Mouse (Mus musculus) midbrain, embryonic 16.5 days (tissue): ENCODE data around the gene Zfand2b. TPM values are rescaled to one million over a fixed set of nuclear protein-coding genes. Genes with fewer than 3 reads are reported as not detected.
A peak's percentile ranks its signal among the peaks of the same experiment; 100 is the strongest.

Experiments used
- ATAC-seq: fragments of 200-750 bp; cut with Nextera tagmentation; 2 replicates; pipeline ENCODE4 v1.8.0; 2017; ENCODE audit warnings: moderate TSS enrichment
- H3K27ac ChIP-seq: fragments of 300-500 bp; sonication (generic); 2 replicates; pipeline ENCODE4 v1.5.1; 2014; ENCODE audit warnings: mild to moderate bottlenecking, low read length, mixed read lengths
- H3K27me3 ChIP-seq: fragments of 300-500 bp; sonication (generic); 2 replicates; pipeline ENCODE4 v1.6.1; 2014; ENCODE audit warnings: low read depth, low read length, mixed read lengths; ENCODE audit not compliant: control insufficient read depth, insufficient read depth
- H3K36me3 ChIP-seq: fragments of 300-500 bp; sonication (generic); 2 replicates; pipeline ENCODE4 v1.6.1; 2014; ENCODE audit warnings: mild to moderate bottlenecking, low read length, moderate library complexity, mixed read lengths; ENCODE audit not compliant: control insufficient read depth, insufficient read depth
- H3K4me1 ChIP-seq: fragments of 300-500 bp; sonication (generic); 2 replicates; pipeline ENCODE4 v1.6.1; 2014; ENCODE audit warnings: mild to moderate bottlenecking, low read length, mixed read lengths; ENCODE audit not compliant: control insufficient read depth, insufficient read depth
- H3K4me2 ChIP-seq: fragments of 300-500 bp; sonication (generic); 2 replicates; pipeline ENCODE4 v1.6.1; 2014; ENCODE audit warnings: mild to moderate bottlenecking, low read length, mixed read lengths
- H3K4me3 ChIP-seq: fragments of 300-500 bp; sonication (generic); 2 replicates; pipeline ENCODE4 v1.5.1; 2014; ENCODE audit warnings: low read depth, mild to moderate bottlenecking, low read length, moderate library complexity, mixed read lengths
- H3K9ac ChIP-seq: fragments of 300-500 bp; sonication (generic); 2 replicates; pipeline ENCODE4 v1.6.1; 2014; ENCODE audit warnings: low read depth, low read length, mixed read lengths
- H3K9me3 ChIP-seq: fragments of 300-500 bp; sonication (generic); replicated peaks from 2 replicates; pipeline ENCODE4 v1.6.1; 2014; ENCODE audit warnings: mild to moderate bottlenecking, low read length, mixed read lengths; ENCODE audit not compliant: control insufficient read depth, poor library complexity, severe bottlenecking
- WGBS: fragments of 180-500 bp; shearing (Covaris S2); extraction: QIAGEN DNeasy Blood & Tissue Kit; methylation state at CpG from one replicate; pipeline ENCODE4 v1.1.7; 2014; 5-methylcytosine and 5-hydroxymethylcytosine counted together
- polyA plus RNA-seq: library from polyadenylated mRNA; unstranded; fragments of >200 nt; fragmentation: Nextera tagmentation; extraction: Ambion mirVana; gene quantifications from 2 replicates; pipeline ENCODE4 v1.2.1, GENCODE M21; 2015

Zfand2b gene
- polyA plus RNA-seq, 1 experiment from 2014 or later, result 41.8 TPM

GRCm38 (mm10) chr1:75208967-75209678, 40.7 kb downstream of the Zfand2b start:
- Histone ChIP-seq H3K36me3 (peaks cover 4% of the 10 kb centered on the region), H3K4me1 (peaks cover 41% of the 10 kb centered on the region), H3K27me3 (no peaks in the 10 kb centered on the region), H3K4me3 (peak overlapping the region; percentile 24), H3K4me2 (peak overlapping the region; percentile 50), H3K27ac (no peak overlapping the region), H3K9me3 (no peaks in the 10 kb centered on the region), H3K9ac (peak overlapping the region; percentile 58)
- ATAC-seq, result no peak
- WGBS, result 13% methylated on average over 34 of the region's 34 CpGs

- peak within 1 kb of the TSS; percentile 9; the same call in 1 of the 2 replicates for H3K27ac ChIP-seq
- peak within 1 kb of the TSS; percentile 69 for H3K4me3 ChIP-seq
- peak within 1 kb of the TSS; percentile 85 for H3K9ac ChIP-seq
- no peaks in the 10 kb centered on the region for H3K9me3 ChIP-seq
- H3K36me3 ChIP-seq, result peaks cover 9% of the 10 kb centered on the region
- 6% methylated on average over 42 of the region's 42 CpGs for WGBS
- peaks cover 41% of the 10 kb centered on the region for H3K4me1 ChIP-seq
- peak; percentile 96 for ATAC-seq
- H3K4me2 ChIP-seq, result peak within 1 kb of the TSS; percentile 98
- no peaks in the 10 kb centered on the region for H3K27me3 ChIP-seq
Observed at GRCm38 (mm10) chr1:75210136-75211087, 42.0 kb downstream of the Zfand2b start, which contains the start of the genes Glb1l and Stk16. TSS of gene Glb1l (minus strand) at chr1:75210813. TSS of gene Stk16 (plus strand) at chr1:75210838.

- Histone ChIP-seq H3K27me3 (no peaks in the 10 kb centered on the region), H3K27ac (no peak overlapping the region), H3K9me3 (no peaks in the 10 kb centered on the region), H3K4me2 (peak overlapping the region; percentile 98), H3K9ac (peak overlapping the region; percentile 85), H3K4me1 (peaks cover 41% of the 10 kb centered on the region), H3K4me3 (peak overlapping the region; percentile 69), H3K36me3 (peaks cover 9% of the 10 kb centered on the region)
- peak; percentile 36; the same call in 1 of the 2 replicates for ATAC-seq
- 12% methylated on average over 17 of the region's 17 CpGs for WGBS
Observed at GRCm38 (mm10) chr1:75211141-75211708, 42.8 kb downstream of the Zfand2b start.

GRCm38 (mm10) chr1:75212542-75212941, 44.1 kb downstream of the Zfand2b start:
- Histone ChIP-seq H3K9me3 (no peaks in the 10 kb centered on the region), H3K27me3 (0 out of 2 replicates have a peak, but pooled peaks cover 6% of the 10 kb centered on the region), H3K27ac (no peak overlapping the region), H3K36me3 (peaks cover 9% of the 10 kb centered on the region), H3K4me3 (no peak overlapping the region), H3K4me2 (no peak overlapping the region), H3K9ac (no peak overlapping the region), H3K4me1 (peaks cover 41% of the 10 kb centered on the region)
- ATAC-seq, result no peak
- 86% methylated on average over 4 of the region's 4 CpGs for WGBS

- no peak overlapping the region for H3K4me3 ChIP-seq
- ATAC-seq, result no peak
- H3K27me3 ChIP-seq, result peaks cover 10% of the 10 kb centered on the region; the same call in 1 of the 2 replicates
- peaks cover 9% of the 10 kb centered on the region for H3K36me3 ChIP-seq
- no peak overlapping the region for H3K9ac ChIP-seq
- H3K9me3 ChIP-seq, result no peaks in the 10 kb centered on the region
- H3K27ac ChIP-seq, result no peak overlapping the region
- peaks cover 40% of the 10 kb centered on the region for H3K4me1 ChIP-seq
- 94% methylated on average over 7 of the region's 7 CpGs for WGBS
- H3K4me2 ChIP-seq, result no peak overlapping the region
Observed at GRCm38 (mm10) chr1:75213096-75213495, 44.6 kb downstream of the Zfand2b start.

GRCm38 (mm10) chr1:75214442-75214841, 46.0 kb downstream of the Zfand2b start:
- peaks cover 9% of the 10 kb centered on the region for H3K36me3 ChIP-seq
- ATAC-seq, result no peak
- no peak overlapping the region for H3K9ac ChIP-seq
- H3K4me3 ChIP-seq, result no peak overlapping the region
- WGBS, result 91% methylated on average over 2 of the region's 2 CpGs
- no peaks in the 10 kb centered on the region for H3K9me3 ChIP-seq
- peaks cover 35% of the 10 kb centered on the region for H3K4me1 ChIP-seq
- no peak overlapping the region for H3K4me2 ChIP-seq
- peaks cover 16% of the 10 kb centered on the region; the same call in 1 of the 2 replicates for H3K27me3 ChIP-seq
- no peak overlapping the region for H3K27ac ChIP-seq

DNA sequence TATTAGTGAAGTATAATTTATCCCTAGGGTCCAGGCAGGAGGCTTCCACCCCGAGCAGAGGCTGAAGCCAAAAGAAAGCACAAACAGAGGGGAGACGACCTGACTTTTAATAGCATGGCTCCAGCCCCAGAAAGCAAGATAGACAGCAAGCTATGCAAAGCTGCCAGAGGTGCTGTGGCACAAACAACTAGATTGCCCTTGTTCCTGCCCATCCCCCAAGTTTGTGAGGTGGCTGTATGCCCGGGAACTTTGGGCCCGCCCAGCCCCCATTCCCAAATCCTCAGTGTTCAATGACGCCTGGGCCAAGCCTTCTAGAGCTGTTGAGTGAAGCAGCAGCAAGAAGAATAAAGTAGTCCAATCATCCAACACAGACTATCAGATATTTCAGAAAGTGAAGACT, 46.4 kb downstream of the Zfand2b start:
- no peak overlapping the region for H3K9ac ChIP-seq
- 78% methylated on average over 5 of the region's 5 CpGs for WGBS
- H3K4me3 ChIP-seq, result no peak overlapping the region
- no peak overlapping the region for H3K4me2 ChIP-seq
- H3K9me3 ChIP-seq, result no peaks in the 10 kb centered on the region
- H3K36me3 ChIP-seq, result peaks cover 9% of the 10 kb centered on the region
- H3K27me3 ChIP-seq, result peaks cover 18% of the 10 kb centered on the region
- no peak overlapping the region for H3K27ac ChIP-seq
- peaks cover 33% of the 10 kb centered on the region for H3K4me1 ChIP-seq
- ATAC-seq, result no peak

DNA sequence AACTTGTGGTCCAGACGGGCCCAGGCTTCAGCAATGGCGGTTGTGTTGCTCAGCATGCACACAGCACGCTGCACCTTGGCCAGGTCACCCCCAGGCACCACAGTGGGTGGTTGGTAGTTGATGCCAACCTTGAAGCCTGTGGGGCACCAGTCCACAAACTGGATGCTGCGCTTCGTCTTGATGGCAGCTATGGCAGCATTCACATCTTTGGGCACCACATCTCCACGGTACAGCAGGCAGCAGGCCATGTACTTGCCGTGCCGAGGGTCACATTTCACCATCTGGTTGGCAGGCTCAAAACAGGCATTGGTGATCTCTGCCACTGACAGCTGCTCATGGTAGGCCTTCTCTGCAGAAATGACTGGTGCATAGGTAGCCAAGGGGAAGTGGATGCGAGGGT, 47.3 kb downstream of the Zfand2b start:
- Histone ChIP-seq H3K4me2 (no peak overlapping the region), H3K9me3 (no peaks in the 10 kb centered on the region), H3K4me1 (peaks cover 31% of the 10 kb centered on the region), H3K9ac (no peak overlapping the region), H3K27ac (no peak overlapping the region), H3K36me3 (peaks cover 9% of the 10 kb centered on the region), H3K27me3 (peaks cover 27% of the 10 kb centered on the region), H3K4me3 (no peak overlapping the region)
- 94% methylated on average over 9 of the region's 9 CpGs for WGBS
- no peak for ATAC-seq
